Mouse (Mus musculus) kidney, postnatal 10 days (tissue): Measurements from ENCODE around the gene Mageb3.
"Not testable (repeated sequence)": the region's sequence is repeated elsewhere in the genome, so short reads cannot be mapped to it uniquely, and the experiment has no call there.

Experiments
- DNase-seq: peaks from one replicate; pipeline ENCODE4 v3.0.0; 2021; ENCODE audit warnings: mixed read lengths

The Mageb3 gene

DNA sequence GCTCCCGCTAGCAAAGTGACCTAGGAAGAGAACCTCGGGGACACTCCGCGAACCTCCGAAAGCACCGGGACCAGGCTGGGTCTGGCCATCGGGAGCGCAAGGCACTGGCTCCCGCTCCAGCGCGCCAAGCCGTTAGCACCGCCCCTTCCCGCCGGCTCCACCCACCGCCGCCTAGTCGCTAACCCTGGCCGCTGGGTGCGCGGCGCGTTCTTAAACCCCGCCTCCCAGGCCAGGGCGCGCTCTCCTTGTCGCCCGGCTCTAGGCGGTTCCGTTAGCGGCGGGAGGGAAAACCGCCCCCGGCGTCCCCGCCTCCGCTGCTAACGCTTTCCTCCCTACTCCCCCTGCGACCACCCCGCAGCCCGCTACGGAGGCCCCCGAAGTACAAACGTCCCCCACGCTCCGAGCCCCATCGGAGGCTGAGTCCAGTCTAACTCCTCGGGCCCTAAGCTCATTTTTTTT is at the start of gene Mageb3, which contains the start of gene Ctdspl2:
Gene Mageb3, minus strand, starts transcription at position 328 of the 459 bp plus-strand sequence.
Gene Ctdspl2, plus strand, starts transcription at position 237 of the 459 bp plus-strand sequence.
- DNase-seq, result peak; percentile 99

DNA sequence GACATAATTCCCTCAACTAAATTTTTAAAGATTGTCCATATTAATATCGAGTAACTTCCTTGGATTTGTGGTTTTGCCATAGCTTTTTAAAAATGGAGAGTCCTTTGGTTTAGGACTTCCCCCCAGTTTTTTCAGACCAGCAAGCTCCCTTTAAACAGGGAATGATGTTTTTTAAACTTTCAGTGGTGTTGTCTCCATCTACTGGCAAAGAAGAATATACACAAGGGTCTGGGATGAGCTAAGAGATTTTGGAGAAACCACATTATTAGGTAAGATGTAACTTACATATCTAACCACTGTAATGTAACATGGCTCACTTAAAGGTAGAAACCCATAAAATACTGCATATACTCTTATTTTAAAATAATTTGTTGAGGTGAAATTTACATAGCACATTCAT is 39.8 kb upstream of the Mageb3 start:
- DNase-seq, result no peak

DNA sequence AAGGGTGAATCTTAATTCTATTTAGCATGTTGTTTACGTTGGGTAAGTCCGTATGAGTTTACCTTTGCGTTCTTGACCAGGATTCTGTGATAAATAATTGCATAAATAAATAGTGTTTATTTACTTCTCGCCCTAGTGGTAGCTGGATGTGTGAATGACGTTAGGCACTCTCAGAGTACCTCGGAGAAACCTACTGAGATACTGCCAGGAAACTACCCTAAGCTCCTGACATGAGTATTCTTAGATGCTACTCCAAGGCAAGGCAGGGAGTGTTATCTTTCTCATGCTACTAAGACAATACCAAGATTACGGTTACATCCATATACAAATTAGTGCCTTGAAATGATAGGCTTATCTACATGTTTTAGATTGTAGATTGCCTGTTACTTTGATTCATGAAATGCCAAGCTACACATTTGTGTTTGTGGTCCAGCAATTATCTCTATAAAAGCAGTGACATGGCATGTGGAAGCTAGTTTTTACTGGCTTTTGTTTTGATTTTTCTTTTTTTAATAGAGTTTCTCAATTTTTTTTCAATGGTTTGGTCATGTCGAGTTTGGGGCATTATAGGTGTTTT is 1.4 kb upstream of the Mageb3 start:
- no peak for DNase-seq

DNA sequence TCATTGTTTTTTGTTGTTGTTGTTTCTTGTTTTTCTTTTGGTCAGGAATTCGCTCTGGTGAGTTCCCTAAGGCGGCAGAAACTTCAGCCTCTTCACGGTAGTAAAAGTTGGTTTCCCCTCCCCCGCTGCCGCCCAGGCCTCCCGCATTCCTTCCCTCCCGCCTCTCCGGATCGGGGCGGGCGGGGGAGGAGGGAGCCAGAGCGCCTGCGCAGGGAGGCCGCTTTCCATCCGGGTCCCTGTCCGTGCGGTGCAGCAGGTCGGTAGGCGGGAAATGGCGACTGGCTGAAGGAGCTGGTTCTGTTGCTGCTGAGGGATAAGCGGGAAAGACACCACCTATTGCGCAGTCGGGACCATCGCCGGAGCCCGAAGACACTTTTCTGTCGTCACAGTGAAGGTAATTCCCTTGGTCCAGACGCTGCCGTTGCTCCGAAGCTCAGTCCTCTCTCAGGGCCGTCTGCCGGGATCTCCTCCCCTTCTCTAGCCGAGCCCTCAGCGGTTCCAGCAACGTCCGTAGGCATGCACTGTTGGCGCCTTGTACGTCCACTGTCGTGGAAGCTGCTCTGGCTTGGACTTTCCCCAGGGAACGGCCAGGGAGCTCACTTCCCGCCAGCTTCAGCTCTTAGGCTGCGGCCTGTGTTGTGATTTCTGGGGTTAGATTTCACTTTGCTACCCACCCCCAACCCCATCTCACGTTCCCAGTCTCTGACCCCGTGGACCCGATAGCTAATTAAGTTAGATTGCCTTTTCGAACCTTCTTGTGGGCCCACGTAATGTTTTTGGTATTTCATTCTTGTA is 529 bp upstream of the Mageb3 start:
- DNase-seq, result peak; percentile 98

DNA sequence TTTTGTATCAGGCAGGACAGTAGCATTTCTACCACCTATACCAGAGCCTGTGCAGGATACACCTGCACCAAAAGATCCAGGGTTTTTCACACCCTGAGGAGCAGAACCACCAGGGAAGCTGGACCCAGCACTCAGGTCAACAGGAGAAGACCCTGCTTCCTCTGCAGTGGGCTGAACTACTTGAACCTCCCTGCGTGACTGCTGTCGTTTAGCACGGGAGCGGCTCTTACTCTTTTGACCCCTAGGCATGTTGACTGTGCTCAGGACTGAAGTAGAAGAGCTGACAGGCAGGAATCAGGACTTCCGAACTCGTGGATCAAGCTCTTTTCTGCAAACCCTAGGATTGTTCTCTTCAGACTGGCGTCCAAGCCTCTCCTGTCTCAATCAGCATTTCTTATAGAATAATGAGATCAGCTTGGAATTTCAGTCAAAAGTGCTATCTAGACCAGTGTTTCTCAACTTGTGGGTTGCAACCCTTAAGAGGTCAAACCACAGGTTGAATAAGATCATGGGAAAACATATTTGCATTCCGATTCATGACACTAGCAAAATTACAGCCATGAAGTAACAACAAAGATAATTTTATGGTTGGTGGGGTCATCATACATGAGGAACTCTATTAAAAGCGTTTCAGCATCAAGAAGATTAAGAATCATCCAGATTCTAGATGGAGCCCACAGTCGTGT is 778 bp downstream of the Mageb3 start:
- peak; percentile 9 for DNase-seq

DNA sequence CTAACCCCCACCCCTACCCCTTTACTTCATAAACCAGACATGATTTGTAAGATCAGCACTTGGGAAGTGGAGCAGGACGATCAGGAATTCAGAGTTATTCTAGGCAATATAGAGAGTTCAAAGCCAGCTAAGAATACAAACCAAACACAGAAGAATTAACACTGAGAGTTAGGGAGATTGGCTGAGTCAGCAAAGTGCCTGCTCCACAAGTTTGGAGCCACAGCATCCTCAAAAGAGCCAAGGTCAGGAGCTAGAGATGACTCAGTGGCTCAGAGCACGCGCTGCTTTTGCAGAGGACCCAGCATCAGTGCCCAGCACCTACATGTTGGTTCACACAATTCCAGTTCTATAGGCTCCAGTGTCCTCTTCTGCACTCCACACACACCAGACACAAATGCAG is 12.5 kb downstream of the Mageb3 start:
- DNase-seq, result no peak

DNA sequence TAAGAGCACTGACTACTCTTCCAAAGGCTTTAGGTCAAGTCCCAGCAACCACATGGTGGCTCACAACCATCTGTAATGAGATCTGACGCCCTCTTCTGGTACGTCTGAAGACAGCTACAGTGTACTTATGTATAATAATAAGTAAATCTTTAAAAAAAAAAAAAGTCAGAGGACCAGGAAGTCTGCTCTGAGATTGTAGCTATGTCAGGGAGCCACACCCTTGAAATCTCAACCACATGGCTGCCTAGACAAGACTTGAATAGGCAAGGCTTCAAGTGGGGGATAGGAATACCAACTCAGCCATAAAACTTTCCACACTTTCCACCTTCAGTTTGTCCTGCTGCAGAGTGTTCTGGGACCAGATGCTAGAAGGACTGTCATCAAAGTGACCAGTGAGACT is 18.3 kb downstream of the Mageb3 start:
- DNase-seq, result not testable (repeated sequence)

GRCm38 (mm10) chr2:121916047-121916970 is 39.6 kb downstream of the Mageb3 start:
- DNase-seq, result no peak

DNA sequence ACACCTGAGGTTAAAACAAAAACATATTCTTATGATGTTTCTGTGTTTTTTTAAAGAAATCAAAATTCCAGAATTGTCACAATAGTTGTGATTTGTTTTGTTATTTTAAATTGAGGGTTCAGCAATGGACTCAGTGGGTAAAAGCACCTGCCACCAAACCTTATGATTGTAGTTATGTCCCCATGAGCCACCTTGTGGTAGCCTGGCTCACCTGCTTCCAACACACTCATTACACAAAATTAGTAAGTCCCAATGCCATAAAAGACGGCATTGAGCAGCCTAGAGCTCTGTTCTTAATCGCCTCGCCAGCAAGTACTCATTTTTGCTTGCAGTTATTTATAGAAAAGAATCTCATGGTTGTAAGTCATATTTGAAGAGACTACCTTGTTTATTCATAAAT is 45.9 kb downstream of the Mageb3 start:
- DNase-seq, result no peak
